Mouse (Mus musculus): ENCODE measurements around the gene Slc37a4.
"Not testable (repeated sequence)": the region's sequence is repeated elsewhere in the genome, so short reads cannot be mapped to it uniquely, and the experiment has no call there.

The Slc37a4 gene

DNA sequence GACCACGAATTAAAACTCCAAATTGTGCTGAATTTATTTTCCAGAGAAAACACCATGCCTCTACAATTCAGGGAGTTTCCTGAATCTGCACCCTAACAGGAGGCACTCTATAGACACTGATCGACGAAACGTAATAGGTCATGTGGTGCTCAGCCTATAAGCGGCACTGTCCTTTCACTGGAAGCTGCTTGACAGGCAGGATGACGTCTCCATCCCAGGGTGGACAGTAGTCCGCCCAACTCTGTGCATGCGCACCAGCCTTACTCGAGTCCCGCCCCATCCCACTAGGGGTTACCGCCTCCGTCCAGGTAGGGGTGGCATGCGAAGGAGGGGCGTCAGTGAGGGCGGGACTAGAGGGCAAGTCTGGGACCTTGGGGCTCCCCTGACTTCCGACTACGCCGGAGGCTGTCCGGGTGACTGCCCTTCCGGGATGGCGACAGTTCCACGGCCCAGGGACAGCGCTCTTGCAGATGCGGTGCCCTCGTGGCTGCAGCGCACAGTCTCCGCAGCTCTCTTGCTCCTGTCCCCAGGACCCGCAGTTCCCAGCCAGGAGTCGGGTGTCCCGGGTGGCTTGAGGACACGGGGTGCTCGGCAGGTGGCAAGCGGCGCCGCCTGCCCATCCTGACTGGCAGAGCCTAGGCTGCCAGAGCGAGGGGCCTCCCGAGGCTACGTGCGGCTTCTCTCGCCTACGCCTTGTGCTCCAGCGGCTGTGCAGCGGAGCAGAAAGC lies at the start of gene Slc37a4:
Gene Slc37a4 (plus strand): TSS at position 169 of the 728 bp plus-strand sequence.
- DNase-seq: peak; percentile 94

DNA sequence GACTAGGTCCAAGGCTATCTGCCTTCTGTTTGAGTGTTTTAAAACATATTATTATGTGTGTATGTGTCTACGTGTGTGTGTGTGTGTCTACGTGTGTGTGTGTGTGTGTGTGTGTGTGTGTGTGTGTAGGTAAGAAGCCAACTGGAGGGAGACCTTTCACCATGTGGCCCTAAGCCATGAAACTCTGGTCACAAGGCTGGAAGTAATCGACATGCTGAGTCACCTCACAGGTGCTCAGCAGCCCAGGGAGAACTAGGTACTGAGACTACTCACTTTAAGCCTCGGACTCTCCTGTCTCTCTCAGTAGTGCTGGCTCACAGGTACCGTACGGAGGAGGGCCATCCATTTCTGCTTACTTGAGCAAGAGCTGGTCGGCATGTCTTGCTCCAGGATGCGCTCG lies 49.5 kb upstream of the Slc37a4 start:
- no peak for DNase-seq

DNA sequence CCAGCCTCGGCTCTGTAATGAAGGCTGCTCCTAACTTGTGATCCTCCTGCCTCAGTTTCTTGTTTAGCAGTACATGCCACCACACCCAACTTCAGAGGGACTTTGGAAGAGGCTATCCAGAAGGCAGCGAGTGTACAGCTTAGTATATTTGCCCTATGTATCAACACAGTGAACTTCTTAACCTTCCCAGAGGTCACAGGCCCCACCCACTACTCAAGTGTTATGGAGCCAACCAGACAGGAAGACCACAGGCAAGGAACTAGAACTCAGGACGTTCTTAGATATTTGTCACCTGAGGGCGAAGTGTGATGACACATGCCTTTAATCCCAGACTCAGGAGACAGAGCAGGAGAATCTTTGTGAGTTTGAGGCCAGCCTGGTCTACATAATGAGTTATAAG lies 49.0 kb upstream of the Slc37a4 start:
- no peak for DNase-seq

DNA sequence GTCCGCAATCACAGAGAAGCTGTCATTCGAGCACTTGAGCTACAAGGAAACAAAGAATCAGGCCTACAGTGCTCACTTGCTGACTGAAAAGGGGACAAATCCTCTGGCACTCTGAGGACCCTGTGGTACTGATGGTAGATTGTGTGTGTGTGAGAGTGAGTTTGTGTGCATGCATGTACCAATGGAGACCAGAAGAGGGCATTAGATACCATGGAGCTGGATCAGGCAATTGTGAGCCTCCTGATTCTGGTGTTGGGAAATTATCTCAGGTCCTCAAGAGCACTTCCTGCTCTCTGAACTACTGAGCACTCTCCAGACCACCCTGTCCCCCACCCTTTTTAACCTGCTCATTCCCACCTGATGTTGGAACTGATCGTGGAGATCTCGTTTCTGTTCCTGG lies 48.1 kb upstream of the Slc37a4 start:
- DNase-seq: no peak

DNA sequence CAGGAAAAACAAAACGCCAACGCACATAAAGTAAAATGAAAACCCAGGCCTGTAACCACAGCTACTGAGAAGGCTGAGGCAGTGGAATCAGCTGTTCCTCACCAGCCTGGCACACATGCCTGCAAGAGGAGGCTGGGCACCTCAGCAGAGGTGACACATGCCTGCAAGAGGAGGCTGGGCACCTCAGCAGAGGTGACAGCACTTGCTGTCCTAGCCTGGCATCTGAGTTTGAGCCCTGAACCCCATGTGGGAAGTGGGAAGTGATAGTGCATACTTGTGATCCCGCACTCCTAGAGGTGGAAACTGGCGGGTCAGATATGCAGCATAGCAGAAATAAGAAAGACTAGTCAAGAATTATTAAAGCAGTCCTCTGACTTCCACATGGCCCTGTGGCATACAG lies 45.3 kb upstream of the Slc37a4 start:
- DNase-seq: no peak

DNA sequence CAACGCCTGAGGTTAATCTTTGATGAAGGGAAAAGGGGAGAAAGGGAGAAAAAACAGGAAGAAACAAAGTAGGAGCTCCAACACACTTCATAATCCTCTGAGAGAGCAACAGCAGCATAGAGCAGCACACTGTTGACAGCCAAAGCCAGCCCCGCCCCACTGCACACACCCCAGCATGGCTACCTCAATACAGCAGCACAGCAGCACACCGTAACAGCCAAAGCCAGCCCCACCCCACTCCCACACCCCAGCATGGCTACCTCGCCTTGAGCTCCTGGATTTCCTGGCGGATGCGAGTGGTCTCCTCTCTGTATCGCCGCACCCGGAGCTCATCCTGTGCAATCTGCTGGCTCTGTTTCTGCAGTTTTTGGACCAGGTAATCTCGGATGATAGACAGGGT lies 44.3 kb upstream of the Slc37a4 start:
- DNase-seq: no peak

DNA sequence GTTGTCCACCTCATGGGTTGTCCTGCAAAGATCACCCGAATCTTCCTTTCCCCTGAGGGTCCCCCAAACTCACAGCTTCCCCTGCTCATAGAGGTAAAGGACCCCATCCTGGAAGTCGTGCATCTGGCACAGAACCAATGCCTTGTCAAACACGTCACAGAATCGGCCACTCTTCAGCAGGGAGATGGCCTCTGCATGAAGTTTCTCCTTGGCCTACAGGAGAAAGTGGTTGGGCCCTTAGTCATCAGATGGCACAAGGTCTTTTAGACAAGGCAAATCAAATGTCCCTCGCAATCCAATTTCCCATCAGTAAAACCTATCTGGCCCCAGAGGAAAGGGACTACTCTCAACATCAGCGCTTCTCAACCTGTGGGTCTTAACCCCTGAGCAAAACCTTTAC lies 43.5 kb upstream of the Slc37a4 start:
- DNase-seq: no peak

DNA sequence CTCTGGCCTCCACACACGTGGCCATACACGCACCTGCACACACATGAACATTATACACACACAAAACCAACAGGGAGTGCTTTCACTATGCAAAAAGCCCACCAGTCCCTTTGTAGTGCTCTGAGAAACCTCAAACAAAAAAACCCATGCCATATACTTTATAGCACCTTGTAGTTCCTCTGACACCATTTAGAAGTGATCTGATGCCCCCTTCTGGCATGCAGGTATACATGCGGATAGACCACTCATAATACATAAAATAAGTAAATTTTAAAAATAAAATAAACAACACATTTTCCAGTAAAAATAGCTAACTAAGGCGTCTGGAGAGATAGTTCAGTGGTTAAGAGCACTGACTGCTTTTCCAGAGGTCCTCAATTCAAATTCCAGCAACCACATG lies 39.4 kb upstream of the Slc37a4 start:
- DNase-seq: peak; percentile 60

DNA sequence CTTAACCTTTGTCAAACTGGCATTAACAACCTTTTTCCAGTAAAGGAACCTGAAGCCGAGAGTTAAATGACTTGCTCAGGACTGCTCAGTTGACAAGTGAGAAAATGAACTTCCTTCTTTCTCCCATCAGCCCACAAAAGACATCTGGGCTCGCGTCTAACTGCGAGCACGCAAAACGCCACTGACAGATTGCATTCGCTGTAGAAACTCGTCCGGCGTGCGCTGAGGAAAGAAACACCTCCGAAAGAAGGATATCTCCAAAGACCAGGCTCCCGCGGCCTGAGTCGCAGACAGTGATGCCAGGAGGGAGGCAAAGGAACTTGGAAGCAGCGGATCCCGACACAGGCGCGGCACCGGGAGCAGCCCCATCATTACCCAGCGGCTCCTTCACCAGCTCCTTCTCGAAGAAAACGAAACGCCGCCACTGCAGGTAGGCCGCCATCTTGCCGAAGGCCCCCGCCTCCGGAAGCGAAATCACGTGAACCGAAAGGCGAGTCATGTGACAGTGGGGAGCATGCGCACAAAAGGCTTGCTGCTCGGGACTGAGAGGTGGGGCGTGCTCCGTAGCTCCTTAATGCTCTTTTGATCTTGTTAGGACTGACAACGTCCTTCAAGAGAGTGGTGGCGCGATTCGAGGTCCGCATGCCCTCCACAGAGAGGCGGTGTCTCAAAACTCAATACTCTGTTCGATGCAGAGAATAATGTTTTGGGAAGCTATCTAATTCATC lies 35.3 kb upstream of the Slc37a4 start, which contains the start of gene Vps11:
Gene Vps11 (minus strand): TSS at position 481 of the 728 bp plus-strand sequence.
- DNase-seq: peak; percentile 98

DNA sequence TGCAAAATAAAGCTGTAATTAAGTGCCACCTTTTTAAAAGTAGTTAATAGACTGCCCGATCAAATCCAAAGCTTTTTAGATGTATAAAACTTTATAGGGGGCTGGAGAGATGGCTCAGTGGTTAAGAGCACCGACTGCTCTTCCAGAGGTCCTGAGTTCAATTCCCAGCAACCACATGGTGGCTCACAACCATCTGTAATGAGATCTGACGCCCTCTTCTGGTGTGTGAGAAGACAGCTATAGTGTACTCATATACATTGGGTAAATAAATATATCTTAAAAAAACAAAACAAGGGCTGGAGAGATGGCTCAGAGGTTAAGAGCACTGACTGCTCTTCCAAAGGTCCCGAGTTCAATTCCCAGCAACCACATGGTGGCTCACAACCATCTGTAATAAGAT lies 34.7 kb upstream of the Slc37a4 start:
- not testable (repeated sequence) for DNase-seq

DNA sequence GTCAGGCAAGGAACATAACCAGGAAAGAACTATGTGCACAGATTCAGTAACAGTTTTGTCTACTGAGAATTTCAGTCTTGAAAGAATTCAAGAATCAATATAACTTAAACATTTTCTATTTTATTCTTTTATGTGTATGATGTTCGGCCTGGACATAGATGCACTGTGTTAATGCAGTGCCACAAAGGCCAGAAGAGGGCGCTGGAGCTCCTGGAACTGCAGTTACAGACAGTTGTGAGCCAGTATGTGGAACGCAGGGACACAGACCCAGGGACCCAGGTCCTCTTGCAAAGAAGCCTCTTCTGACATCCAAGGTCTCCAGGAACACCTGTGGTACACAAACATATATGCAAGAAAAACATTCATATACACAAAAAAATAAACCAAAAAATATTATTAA lies 32.2 kb upstream of the Slc37a4 start:
- DNase-seq: peak; percentile 22

DNA sequence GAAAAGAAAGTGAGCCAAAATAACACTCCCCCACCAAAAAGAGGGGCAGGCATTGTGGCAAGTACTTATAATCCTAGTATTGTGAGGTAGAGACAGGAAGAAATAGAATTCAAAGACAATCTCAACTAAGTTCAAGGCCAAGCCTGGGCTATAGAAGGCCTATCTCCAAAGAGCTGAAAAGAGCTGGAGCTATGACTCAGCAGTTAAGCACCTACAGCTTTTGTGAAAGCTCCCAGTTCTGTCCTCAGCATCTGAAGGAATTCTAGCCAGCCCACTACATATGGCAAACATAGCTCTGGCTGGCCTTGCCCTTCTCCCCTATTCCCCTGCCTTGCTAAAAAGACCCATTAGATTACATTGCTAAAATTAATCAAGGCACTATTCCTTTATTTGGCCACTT lies 23.3 kb upstream of the Slc37a4 start:
- DNase-seq: no peak

DNA sequence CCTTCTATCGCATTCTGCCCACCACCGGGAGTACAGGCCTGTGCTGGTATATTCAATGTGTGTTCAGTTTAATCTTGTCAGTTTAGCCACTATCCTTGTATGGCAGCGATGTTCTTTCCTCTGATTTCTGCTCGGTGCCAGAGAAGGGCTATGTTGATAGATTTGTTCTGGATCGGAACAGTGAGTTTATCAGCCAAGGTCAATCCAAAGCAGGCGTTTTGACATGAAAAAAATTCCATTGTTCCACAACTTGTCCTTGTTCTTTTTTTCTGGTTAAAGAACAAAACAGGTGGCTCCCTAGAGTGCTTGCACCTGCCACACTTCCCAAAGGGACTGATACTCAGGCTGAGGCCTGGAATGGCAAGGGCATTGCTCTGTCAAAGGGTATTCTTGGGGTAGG lies 20.5 kb upstream of the Slc37a4 start:
- DNase-seq: no peak

DNA sequence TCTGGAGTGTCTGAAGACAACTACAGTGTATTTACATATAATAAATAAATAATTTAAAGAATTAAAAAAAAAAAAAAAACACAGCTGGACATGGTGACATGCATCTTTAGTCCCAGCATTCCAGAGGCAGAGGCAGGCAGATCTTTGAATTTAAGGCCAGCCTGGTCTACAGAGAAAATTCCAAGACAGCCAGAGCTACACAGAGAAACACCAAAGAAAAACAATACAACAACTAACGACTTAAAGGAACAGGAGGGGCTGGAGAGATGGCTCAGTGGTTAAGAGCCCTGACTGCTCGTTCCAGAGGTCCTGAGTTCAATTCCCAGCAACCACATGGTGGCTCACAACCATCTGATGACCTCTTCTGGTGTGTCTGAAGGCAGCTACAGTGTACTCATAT lies 19.3 kb upstream of the Slc37a4 start:
- not testable (repeated sequence) for DNase-seq

DNA sequence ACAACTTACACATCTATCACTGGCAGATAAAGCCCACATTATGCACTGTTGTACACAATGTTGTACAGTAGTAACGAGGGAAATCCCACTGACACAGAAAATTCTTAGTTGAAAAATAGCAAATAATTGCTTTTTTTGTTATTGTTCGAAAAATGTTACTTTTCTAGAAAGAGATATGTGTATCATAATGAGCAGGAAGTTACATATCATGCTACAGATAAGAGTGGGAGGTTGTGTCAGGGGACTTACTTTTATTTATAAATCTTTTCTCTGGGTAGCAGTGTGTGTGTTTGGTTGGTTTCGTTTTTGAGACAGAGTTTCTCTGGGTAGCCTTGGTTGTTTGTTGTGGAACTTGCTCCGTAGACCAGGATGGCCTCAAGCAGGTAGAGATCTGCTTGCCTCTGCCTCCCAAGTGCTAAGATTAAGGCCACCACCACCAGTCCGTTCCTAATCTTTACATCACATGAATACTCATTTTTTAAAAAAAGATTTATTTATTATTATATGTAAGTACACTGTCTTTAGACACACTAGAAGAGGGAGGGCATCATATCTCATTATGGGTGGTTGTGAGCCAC lies 18.4 kb upstream of the Slc37a4 start:
- no peak for DNase-seq

DNA sequence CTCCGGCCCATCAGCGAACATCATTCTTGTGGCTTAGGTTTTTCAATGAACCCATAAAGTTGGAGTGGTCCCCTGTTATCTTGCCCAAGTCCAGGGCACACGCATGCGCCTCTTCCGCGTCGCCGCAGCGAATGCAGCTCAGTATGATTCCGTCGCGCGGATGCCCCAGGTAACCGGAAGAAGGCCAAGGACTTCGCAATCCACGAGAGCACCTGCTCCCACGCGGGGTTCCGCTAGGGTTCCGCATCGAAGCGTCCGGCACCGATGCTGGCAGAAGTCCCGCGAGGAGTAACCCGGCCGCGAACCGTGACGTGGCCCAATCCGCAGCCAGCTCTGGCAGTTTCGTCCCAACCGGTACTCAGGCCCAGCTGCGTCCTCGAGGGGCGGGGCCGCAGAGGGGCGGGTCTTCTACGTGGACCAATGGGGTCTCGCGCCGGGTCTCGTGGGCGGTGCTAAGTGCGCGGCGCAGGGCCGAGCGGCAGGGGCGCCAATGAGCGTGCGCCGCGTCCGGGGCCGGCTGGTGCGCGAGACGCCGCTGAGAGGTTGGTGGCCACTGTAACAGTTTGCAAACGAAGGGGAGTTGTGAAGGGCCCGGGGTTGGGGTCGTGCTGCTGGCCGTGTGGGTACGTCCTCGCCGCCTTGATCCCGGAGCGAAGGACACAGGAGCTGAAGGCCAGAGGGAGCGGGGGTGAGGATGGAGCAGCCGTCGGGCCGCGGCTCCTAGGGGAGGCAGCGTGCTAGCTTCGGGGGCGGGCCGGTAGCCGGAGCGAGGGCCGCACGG lies 17.4 kb upstream of the Slc37a4 start, which contains the start of gene Hyou1:
Gene Hyou1 (plus strand): TSS at position 437 of the 781 bp plus-strand sequence.
- DNase-seq: peak; percentile 98

DNA sequence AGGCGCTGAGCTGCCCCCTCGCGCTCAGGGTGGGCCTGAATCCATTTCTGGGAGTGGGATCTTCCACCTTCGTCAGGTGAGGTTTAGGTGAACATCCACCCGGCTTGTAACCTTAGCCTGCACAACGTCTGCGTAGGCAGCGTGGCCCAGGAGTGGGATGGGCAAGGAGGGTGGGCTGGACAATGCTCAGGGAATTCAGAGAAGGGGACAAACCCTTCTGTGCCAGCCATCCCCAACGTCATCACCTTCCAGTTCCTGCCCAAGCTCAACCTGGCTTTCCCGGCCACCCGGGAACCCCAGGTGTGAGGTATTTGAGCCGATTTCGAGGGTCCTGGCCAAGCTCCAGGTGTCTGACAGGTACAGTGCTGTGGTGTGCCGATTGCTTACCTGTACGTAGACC lies 16.8 kb upstream of the Slc37a4 start:
- no peak for DNase-seq

DNA sequence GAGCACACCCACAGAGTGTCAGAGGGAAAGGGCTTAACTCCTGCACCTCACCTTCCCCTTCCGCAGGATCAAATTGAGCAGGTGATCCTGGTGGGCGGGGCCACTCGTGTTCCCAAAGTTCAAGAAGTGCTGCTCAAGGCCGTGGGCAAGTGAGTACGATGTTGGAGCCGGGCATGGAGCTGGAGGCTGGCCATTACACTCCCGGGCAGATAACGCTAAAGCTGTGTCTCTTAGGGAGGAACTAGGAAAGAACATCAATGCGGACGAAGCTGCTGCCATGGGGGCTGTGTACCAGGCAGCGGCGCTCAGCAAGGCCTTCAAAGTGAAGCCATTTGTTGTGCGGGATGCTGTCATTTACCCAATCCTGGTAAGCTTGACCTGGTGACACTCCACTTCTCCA lies 12.1 kb upstream of the Slc37a4 start:
- DNase-seq: no peak

DNA sequence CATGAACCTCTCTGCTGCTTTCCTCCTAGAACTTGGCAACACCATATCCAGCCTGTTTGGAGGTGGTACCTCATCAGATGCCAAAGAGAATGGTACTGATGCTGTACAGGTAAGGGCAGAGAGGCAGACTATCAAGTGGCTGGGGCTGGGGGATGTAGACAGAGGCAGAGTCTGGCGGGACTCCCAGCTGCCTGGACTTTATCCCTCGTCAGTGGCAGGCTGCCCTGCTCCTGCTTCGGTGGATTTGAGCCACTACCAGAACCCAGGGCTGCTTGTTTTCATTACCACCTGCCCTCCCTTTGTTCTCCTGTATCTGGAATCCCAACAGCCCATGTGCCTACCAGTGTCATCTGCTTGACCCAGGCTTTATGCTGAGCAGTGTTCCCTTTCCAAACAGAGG lies 9.4 kb upstream of the Slc37a4 start:
- DNase-seq: no peak

DNA sequence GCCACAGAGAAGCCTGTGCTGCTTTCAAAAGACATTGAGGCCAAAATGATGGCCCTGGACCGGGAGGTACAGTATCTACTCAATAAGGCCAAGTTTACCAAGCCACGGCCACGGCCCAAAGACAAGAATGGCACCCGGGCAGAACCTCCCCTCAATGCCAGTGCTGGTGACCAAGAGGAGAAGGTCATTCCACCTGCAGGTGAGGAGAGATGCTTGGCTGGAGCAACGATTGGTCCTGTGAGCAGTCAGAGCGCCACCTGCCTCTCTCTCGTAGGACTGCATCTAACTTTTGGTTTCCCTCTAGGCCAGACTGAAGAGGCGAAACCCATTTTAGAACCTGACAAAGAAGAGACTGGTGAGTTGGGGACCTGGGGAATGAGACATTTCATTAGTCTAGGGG lies 7.4 kb upstream of the Slc37a4 start:
- DNase-seq: peak; percentile 61

DNA sequence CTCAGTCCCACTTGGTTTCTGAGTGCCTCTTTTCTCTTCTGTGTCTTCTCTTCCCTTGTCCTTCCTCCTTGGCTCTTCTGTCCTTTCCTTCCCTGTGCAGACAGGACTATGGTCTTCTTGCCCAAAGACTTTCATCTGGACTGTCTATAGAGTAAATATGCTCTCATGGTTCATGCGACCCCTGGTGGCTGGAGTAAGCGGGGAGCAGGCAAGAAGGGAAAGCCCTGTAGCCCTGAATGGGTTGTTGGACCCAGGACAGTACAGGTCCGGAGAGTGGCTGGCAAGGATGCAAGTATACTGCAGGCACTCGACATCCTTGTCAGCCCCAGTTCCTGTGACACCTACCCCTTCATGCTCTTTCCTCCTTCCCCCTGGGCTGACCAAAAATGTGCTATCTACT lies 5.2 kb upstream of the Slc37a4 start:
- peak; percentile 77 for DNase-seq

DNA sequence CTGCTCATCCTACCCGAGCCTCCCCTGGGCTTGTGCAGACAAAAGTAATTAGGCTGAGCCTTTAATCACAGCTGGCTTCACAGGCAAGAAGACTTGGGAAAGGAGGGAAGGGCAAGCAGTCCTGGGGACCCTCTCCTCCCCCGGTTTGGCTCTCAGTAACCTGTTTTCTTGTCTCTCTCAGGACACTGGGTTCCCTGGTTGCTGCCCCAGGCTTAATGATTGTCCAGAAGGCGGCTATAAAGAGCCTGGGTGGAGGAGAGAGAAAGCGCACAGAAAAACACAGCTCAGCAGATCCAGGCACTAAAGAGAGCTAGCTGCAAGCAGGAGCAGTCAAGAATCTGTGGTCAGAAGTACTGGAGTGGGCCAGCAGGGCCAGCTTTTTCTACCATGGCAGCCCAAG lies 1.4 kb downstream of the Slc37a4 start:
- DNase-seq: no peak

DNA sequence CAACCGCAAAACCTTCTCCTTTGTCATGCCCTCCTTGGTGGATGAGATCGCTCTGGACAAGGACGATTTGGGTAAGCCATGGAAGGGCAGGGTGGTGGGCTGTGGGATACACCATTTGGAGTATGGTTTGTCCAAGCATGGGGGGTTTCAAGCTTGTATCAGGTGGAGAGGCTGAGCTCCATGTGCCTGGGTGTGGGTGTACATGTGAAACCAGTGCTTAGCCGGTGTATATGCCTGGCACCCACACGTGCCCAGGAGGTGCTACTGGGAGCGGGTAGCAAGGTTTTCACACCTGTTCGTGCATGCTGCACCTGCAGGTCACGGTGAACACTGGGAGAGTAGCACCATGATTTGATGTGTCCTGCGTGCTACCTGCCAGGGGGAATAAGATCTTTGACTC lies 1.9 kb downstream of the Slc37a4 start:
- DNase-seq: no peak
